Mouse (Mus musculus): ENCODE results near the gene Esyt3.

Gene Esyt3

DNA sequence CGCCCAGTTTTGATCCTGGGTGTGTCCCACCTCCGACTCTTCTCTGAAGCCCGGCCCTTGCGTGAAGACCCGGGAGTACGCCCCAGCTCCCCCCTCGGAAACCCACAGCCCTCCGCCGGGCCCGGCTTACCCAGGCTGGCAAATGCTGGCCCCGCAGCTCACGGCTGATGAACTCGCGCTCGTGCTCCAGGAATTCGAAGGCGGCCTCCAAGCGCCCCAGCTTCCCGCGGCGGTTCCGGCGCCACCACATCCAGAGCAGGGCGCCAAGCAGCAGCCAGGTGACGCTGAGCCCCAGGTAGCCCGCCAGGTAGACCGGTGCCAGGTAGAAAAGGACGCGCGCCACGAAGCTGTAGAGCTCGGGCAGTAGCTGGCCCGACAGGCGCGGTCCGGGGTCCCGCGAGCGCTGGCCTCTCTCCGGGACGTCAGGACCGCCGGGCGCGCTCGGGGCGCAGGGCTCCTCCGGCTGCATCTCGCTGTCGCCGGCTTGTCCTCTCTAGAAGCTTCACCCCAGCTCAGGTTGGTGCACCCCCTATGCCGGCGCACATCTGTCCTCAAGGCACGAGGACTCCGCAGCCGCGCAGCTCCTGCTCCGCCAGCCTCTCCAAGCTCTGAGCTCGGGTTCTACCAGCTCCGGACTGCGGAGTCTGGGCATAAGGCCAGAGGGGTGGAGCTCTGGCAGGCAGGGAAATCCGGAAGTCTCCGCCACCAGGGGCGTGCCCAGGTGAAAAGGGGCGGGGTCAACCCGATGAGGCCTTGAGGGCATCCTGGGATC, at the start of gene Esyt3:
Gene Esyt3 (minus strand): TSS at position 637 of the 772 bp plus-strand sequence.
- DNase-seq (ENCODE audit: low read depth, low spot score): no peak

DNA sequence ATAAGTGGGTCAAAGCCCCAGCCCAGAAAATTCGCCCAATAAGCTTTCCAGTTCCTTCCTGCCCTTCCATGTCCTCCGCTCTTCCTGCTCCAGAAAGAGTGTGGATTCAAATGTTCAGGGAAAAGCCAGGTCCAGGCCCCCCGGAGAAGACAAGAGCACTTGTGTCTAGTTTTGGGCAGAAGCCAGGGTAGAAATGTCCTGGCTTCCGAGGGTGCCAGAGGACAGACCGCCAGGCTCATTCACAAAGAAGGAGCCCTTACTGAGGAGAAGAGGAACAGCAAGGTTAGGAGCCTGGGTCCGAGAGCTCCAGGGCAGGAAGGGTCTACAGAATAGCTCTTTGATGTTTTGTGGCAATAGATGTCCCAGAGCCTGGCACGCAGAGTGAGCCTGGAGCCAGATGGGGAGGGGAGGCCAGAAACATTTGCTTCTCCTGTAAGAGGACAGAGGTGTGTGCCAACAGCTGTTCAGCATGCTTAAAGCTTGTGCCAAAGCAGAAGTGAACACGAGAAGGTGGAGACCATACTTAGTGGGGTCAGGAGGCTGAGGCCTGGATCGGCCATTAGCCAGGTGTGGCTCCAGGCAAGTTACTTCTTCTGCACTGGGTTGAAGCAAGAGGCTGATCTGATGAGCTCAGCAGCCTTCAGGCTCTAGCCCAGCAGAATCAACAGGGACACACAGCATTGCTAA, 43.1 kb upstream of the Esyt3 start:
- DNase-seq (ENCODE audit: low read depth, low spot score): no peak

DNA sequence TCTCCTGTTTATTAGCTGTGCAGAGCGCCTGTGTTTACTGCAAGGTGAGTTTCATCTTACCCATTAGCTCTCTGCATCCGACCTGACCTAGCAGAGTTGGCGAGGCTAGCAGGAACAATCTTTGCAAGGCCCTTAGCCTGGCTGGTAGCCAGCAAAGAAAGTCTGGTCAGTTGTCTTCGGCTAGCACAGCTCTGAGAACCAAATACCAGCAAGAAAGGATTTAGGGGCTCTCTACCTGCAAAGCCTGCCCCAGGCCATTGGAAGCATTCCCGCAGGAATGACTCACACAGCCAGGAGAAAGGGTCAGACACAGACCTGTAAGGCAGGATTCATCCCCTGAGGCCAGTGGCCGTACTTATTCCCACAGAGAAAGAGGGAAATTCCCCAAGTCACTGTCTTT, 42.4 kb upstream of the Esyt3 start:
- DNase-seq (ENCODE audit: low read depth, low spot score): no peak

DNA sequence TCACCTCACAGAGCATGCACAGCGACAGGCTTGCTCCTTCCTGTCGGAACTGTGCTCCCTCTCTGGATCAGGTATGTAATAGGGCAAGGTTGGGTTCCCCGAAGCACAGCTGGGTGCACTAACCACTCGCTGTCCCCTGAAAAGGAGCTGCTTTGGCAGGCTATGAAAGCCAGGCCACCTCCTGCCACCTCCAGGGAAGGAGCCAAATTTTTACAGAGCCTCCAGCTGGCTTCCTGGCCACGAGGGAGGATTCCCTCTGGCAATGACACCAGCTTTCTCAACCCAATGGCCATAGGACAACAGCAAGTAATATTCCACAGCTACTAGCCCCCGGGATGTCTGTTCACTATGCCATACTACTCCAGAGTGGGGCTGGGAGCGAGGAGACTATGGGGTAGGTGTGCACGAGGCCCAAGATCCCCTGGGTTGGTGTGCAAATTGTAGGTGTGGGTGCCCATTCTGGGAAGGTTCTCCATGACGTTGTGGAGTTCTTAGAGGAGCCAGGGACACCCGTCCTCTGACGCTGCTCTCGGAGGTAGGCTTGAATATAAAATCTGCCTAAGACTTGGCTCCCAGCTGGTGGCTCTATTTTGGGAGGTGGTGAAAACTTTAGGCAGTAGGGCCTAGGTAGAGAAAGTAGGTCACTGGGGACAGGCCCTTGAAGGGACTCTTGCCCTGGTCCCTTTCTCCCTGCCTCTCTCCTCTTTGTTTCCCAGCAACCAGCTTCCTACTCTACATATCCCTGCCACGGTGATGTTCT, 38.9 kb upstream of the Esyt3 start:
- no peak for DNase-seq (ENCODE audit: low read depth, low spot score)

DNA sequence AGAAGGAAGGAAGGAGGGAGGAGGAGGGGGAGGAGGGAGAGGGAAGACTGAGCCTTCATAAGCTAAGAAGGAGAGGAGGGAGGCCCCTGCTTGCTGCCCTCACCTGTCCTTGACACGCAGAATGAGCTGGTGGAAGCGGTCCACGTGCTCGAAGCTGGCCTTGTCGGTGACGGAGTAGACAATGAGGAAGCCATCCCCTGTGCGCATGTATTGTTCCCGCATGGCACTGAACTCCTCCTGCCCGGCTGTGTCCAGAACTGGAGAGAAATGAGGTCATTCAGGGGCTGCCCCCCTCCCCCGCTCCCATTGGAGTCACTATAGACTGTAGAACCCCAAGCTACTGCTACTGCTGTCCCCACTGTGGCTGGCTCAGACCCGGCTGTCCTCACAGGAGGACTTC, 36.0 kb upstream of the Esyt3 start:
- no peak for DNase-seq (ENCODE audit: low read depth, low spot score)

DNA sequence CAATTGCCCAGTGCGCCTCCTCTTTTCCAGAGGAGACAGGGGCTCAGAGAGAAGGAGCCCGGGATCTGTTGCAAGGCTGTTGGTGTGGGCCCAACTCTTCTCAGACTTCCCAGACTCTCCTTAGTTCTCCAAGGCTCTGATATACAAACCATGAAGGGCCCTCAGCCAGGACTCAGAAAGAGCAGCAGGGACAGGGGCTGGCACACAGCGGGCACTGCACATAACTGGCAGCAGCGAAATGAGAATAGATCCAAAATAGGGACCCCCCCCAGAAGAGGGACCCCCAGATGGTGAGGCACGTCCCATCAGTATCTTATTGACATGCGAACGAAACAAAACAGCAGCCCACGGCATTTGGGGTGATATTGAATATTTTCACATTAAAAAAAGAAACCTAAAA, 34.8 kb upstream of the Esyt3 start:
- no peak for DNase-seq (ENCODE audit: low read depth, low spot score)

DNA sequence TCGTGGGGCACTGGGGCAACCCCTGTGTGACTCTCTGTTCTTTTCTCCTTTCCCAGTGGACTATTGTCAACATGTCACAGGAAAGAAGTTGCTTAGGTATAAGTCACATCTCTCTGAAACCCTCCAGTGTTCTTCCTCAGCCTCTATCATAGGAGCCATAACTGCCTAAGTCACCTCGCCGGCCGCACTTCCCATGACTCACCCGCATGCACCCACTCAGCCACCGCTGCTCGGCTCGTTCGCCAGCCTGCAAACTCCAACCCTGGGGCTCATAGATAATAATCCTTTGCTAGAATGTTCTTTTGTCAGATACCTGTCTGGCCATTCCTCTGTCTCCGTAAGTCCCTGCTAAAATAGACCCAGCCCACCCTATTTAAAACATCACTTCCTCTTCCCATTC, 33.2 kb upstream of the Esyt3 start:
- DNase-seq (ENCODE audit: low read depth, low spot score): no peak

DNA sequence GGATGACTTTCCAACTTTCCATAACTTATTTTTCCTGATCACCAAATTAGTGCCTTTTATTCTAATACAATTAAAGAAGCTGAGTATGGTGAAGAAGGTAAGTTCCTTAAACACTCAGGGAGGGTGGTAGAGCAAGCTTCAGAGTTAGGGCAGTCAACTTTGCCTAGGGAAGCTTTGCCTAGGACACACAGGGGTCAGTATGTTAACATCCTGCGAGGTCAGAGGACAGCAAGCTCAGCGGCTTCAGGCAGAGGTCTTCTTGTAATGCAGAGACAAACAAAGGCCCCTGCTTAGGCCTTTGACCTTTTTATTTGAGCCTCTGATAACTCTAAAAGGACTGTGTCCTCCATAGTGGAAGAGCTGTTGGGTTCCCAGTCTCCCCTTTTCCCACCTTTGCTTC, 32.4 kb upstream of the Esyt3 start:
- no peak for DNase-seq (ENCODE audit: low read depth, low spot score)

DNA sequence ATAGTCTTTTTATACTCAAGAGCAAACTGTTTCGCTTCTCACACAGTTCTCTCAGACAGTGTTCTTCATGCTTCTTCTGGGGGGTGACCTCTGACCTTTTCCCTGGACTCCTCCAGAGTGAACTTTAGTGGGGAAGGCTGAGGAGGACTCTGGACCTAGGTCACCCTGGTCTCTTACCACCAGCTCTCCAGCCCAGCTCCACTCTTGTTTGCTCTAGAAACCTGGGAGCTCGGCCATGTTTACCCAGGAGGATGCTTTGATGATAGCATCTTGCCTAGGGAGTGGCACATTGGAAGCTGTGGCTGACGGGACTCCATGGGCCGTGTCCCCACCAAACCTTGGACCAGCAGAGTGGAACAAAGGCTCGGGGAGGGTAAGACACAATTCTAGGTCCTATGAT, 31.8 kb upstream of the Esyt3 start:
- no peak for DNase-seq (ENCODE audit: low read depth, low spot score)

DNA sequence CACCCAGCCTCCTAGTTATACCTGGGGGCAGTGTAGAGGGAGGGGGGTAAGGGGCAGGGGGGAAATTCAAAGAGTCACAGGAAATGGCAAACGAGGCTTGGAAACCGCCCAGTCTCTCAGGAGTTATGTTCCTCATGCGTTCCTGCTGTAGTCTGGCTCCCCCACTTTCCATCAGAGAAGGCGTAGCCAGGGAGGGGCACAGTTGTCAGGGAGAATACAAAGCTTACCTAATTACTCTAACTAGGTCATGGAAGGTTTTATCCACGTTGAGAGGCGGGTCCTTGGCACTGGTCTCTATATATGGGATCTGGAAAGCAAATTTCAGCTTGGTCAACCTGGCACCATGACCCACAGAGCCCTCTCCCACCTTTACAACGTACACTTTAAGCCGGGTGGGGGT, 31.1 kb upstream of the Esyt3 start:
- DNase-seq (ENCODE audit: low read depth, low spot score): no peak

DNA sequence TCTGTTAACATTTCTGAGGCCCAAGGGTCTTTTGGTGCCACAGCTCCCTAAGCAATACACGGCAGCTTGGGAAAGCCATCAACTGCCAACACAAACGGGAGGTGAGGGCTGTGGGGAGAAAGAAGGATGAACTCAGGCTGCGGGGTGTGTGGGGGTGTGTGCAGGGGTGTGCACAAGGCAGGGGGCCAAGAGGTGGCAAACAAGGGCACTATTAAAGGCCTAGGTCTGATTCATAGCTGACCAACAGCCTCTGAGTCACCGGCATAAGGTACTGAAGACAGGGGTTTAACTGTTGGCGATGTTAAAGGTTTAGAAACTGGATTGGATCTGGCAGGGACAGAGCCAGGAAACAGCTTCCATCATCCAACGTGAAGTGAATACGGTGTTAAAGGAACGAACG, 30.5 kb upstream of the Esyt3 start:
- no peak for DNase-seq (ENCODE audit: low read depth, low spot score)

DNA sequence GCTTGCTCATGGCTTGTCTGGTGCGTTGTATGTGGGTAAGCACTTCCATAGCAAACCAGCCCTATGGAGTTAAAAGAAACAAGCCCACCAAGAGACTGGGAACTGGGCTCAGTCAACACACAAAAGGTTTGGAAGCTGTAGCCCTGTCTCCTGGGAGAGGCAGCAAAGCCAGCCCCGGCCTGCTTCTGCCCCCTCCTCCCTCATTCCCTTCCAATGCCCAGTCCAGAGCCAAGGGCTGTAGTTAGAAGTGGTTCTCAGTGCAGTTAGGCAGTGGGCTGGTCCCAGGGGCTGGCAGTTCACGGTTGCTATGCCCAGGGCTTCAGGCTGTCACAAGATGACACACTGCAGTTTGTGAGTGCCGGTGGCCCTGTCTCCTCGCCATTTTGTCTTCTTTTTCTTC, 29.7 kb upstream of the Esyt3 start:
- DNase-seq (ENCODE audit: low read depth, low spot score): no peak

DNA sequence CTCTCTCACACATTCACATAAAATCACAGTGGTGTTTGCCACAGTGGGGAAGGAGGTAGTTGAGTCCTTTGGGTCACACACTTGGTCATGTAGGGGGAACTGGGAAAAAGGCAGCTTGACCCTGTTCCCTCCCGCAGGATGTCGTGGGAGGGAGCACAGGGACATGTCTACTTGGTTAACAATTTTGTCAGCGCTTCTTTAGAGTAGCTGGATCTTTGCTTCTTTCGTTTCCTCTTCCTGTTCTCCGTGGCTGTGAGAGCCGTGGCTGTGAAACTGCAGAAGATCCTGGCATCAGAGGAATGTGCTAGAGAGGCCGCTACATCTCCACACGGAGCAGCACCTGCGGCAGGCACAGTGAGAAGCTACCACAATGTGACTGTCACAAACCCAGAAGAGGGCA, 24.2 kb upstream of the Esyt3 start:
- DNase-seq (ENCODE audit: low read depth, low spot score): no peak

DNA sequence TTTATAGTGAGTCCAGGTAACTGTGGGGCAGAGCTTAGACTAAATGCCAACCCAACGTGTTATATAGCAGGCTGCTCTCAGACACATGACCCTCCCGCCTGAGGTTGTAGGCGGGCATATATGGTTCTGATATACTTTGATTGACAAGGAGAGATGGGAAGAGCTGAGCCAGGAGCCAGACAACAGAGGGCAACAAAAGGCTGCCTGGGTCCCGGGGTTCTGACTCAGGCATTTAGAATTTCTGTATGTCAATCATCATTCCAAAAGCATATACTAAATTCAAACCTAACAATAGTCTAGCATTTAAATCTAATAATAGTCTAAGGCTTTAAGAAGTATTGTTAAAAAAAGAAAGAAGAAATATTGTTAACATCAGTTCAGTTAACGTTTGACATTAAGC, 20.8 kb upstream of the Esyt3 start:
- DNase-seq (ENCODE audit: low read depth, low spot score): no peak

DNA sequence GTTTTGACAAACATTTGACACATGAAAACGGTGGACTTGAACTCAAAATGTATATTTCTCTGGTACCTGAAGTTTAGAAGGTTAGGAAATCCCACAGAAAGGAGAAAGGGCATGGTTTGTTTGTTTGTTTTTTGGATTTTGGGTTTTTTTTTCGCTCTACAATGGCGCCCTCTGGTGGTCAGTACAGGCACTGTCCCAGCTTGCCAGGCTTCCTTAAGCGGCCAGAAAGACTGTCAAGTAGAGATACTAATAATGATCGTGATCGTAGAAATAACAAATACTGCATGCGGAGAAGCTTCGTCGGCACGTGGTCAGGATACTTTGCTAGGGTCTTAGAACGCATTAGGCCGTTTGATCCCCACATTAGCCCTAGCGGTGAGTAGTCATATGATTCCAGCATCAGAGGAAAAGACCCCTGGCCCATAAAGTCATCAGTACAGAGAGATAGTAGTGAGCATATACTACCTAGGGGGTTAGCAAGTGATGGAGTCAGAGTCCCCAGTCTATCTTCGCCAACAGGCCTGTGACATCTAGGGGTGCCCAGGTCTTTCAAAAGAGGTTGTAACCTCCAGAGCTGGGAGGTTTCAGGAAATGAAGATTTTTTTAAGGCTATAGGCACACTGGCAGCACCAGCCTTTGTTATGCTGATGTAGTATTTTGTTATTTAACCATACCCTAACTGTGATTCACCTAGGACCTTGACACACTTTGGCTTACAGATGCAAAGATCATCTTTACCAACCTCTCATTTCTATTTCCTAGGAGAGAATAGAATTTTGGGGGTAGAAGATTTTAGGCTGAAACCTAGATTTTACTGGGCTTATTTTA, 18.4 kb upstream of the Esyt3 start:
- DNase-seq (ENCODE audit: low read depth, low spot score): no peak

DNA sequence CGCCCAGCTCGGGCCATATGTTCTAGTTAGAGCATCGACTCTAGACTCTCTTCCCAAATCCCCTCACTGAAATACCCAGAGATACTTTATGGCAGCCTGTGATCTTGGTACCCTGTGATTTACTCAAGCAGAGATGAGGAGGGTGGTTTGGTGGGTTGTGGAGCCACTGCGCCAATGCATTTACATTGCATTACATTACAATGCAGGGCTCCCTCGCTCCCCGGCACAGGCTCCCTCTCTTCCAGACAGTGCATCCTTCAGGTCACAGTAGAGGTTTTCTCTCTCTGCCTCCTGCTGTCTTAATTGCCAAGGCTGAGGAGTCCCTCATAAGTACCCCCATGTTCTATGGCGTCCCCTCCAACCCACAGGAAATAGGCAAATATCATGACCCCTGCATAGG, 10.1 kb upstream of the Esyt3 start:
- no peak for DNase-seq (ENCODE audit: low read depth, low spot score)

DNA sequence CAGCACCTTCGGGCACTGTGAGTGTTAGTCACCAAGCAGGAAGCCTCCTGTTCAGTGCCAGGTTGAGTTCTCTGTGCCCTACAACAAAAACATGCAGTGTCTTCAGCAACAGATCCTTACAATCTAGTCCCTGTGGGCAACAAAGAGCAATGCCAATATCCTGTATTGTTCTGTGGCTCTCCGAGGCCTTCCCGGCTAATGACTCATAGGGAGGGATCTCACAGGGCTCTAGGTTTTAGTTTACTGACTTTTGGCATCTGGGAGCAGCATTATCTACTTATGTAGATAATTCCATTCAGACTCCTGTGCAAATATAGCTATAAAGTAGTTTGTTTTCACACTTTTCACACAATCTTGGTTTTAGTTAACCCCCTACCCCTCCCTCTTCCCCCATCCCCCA, 7.5 kb upstream of the Esyt3 start:
- no peak for DNase-seq (ENCODE audit: low read depth, low spot score)

DNA sequence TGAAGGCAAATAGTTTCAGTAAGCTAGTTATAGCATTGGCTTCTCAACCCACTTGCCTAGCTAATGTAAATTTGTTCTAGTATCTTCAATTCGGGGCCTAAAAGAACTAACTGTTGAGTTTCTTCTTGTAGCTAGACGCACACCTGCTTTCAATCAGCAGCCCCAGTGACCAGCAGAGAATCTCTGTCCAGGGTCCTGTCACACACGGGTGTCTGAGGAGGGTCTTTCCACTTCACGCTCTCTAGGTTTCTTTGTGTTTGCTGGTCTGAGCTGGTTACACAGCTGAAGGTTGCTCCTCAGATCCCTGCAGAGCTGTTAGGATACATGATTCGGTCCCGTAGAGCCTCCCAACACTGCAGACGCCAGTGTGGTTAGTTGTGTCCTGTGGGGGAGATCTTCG, 4.7 kb upstream of the Esyt3 start:
- no peak for DNase-seq (ENCODE audit: low read depth, low spot score)

DNA sequence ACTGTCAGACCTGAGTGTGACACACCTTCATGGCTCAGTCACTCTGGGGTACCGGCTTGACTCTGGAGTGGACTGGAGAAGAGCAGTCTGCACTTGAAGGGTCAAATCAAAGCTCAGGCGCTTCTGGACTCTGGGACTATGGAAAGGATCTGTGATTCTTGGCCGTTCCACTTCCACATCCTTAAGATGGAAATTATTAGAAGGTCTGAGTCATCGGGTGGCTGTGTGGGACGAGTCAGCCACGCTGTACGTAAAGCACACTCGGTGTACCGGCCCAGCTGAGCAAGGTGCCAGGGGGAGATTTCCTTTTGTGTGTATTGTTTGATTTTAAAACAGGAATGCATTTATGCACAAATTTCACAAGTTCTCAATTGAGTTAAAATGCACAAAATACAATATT, 3.6 kb upstream of the Esyt3 start:
- no peak for DNase-seq (ENCODE audit: low read depth, low spot score)

DNA sequence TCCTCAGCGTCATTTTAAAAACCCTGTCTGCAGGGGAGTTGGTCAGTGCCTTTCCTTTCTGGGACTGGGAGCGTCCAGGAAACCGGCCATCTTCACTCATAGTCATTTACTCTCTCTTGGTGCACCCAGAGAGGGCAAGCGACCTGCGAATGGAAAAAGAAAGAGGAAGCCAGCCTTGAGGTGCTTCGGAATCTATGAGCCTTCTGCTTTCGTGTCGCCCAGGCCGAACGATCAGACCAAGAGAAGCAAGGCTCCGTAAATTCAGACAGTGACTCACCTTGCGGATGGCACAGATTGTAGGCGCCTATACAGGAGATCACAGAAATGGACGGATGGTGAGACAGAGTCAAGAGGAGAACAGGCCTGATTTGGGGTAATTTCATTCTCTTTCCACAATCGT, 655 bp upstream of the Esyt3 start:
- DNase-seq (ENCODE audit: low read depth, low spot score): no peak

DNA sequence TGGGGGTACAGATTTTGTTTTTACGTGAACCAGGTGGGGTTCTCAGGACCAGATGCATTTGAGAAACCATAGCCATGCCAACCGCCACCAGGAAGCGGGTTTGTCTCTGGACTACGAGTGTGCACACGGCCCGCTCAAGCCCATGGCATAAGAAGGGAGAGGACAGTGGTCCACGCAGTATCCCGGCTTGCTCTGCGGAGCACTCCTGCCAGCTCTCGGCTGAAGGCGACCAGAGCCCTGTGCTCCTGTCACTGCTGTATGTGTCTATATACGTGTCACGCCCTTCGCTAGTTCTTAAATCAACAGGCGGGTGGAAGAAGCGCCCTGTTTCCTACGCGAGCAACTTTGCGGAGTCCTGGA, 816 bp downstream of the Esyt3 start:
- no peak for DNase-seq (ENCODE audit: low read depth, low spot score)

DNA sequence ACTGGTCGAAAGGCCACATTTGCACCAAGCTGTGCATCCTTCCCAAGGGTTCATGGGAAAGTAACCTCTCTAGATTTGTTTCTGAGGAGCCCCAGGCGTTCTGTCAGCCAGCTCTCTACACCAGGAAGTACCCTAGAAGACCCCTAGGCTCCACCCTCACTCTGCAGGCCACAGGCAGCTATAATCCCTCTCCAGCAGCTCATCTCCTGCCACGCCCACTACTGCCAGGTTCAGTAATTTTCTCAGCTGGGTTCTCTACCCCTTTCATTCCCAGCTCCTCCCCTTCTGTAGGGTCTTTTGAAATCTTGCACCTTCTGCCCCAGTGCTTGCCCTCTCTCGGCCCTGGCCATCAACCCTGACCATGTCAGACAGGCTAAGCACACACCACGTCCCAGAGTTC, 2.4 kb downstream of the Esyt3 start:
- DNase-seq (ENCODE audit: low read depth, low spot score): no peak

Data from telencephalon, adult 2 months (tissue).